Mouse (Mus musculus): ENCODE data around the gene Gucd1. TPM values are rescaled to one million over a fixed set of nuclear protein-coding genes. Genes with fewer than 3 reads are reported as not detected.

Gene Gucd1
- polyA plus RNA-seq, 1 experiment from 2014 or later, result 19.4 TPM

- no peak overlapping the region for H3K9ac ChIP-seq (replicated peaks; ENCODE audit: low read depth, low read length)
- 81% methylated on average over 6 of the region's 6 CpGs for WGBS
Measured at GRCm38 (mm10) chr10:75318206-75318605, 199.6 kb downstream of the Gucd1 start.

GRCm38 (mm10) chr10:75316908-75317761, 200.6 kb downstream of the Gucd1 start:
- H3K9ac ChIP-seq (replicated peaks; ENCODE audit: low read depth, low read length), result peak overlapping the region; percentile 21; the same call in 1 of the 2 replicates
- peak; percentile 68 for ATAC-seq (ENCODE audit: low read depth)
- WGBS, result 1% methylated on average over 77 of the region's 81 CpGs
- no peaks in the 10 kb centered on the region for H3K9me3 ChIP-seq (ENCODE audit: control insufficient read depth, low read length)
- H3K27ac ChIP-seq (ENCODE audit: low read depth, low read length), result peak overlapping the region; percentile 6; the same call in 1 of the 2 replicates
- H3K4me1 ChIP-seq (ENCODE audit: control insufficient read depth, insufficient read depth, low read length), result no peaks in the 10 kb centered on the region
- peak overlapping the region; percentile 45 for H3K4me2 ChIP-seq (ENCODE audit: low read depth, low read length)
- H3K27me3 ChIP-seq (ENCODE audit: control insufficient read depth, insufficient read depth, low read length), result peaks cover 13% of the 10 kb centered on the region; the same call in 1 of the 2 replicates
- H3K4me3 ChIP-seq (ENCODE audit: low read depth, low read length), result peak overlapping the region; percentile 27
- H3K36me3 ChIP-seq (ENCODE audit: control insufficient read depth, insufficient read depth, low read length), result peaks cover 3% of the 10 kb centered on the region; the same call in 1 of the 2 replicates

More at GRCm38 (mm10) chr10:75318206-75318605, 199.6 kb downstream of the Gucd1 start:
- H3K27ac ChIP-seq (ENCODE audit: low read depth, low read length), result no peak overlapping the region
- no peaks in the 10 kb centered on the region for H3K4me1 ChIP-seq (ENCODE audit: control insufficient read depth, insufficient read depth, low read length)
- no peaks in the 10 kb centered on the region for H3K36me3 ChIP-seq (ENCODE audit: control insufficient read depth, insufficient read depth, low read length)
- peak overlapping the region; percentile 27; the same call in 1 of the 2 replicates for H3K4me3 ChIP-seq (ENCODE audit: low read depth, low read length)
- peaks cover 13% of the 10 kb centered on the region; the same call in 1 of the 2 replicates for H3K27me3 ChIP-seq (ENCODE audit: control insufficient read depth, insufficient read depth, low read length)
- ATAC-seq (ENCODE audit: low read depth), result no peak
- 0 out of 2 replicates have a peak overlapping the region, but pooled peaks have one; percentile 2 for H3K4me2 ChIP-seq (ENCODE audit: low read depth, low read length)
- H3K9me3 ChIP-seq (ENCODE audit: control insufficient read depth, low read length), result no peaks in the 10 kb centered on the region

- H3K36me3 ChIP-seq (ENCODE audit: control insufficient read depth, insufficient read depth, low read length), result peaks cover 3% of the 10 kb centered on the region; the same call in 1 of the 2 replicates
- H3K4me1 ChIP-seq (ENCODE audit: control insufficient read depth, insufficient read depth, low read length), result no peaks in the 10 kb centered on the region
- WGBS, result 0% methylated on average over 1 of the region's 4 CpGs
- peak within 1 kb of the TSS; percentile 45 for H3K4me2 ChIP-seq (ENCODE audit: low read depth, low read length)
- peak within 1 kb of the TSS; percentile 27 for H3K4me3 ChIP-seq (ENCODE audit: low read depth, low read length)
- H3K9me3 ChIP-seq (ENCODE audit: control insufficient read depth, low read length), result no peaks in the 10 kb centered on the region
- peak within 1 kb of the TSS; percentile 21; the same call in 1 of the 2 replicates for H3K9ac ChIP-seq (replicated peaks; ENCODE audit: low read depth, low read length)
- H3K27ac ChIP-seq (ENCODE audit: low read depth, low read length), result peak within 1 kb of the TSS; percentile 6; the same call in 1 of the 2 replicates
- no peak for ATAC-seq (ENCODE audit: low read depth)
- H3K27me3 ChIP-seq (ENCODE audit: control insufficient read depth, insufficient read depth, low read length), result peaks cover 13% of the 10 kb centered on the region; the same call in 1 of the 2 replicates
Measured at GRCm38 (mm10) chr10:75316872-75316907, 201.1 kb downstream of the Gucd1 start, which contains the start of gene Adora2a. Adora2a (plus strand) TSS chr10:75316877.

- peak overlapping the region; percentile 27 for H3K4me3 ChIP-seq (ENCODE audit: low read depth, low read length)
- H3K27ac ChIP-seq (ENCODE audit: low read depth, low read length), result no peak overlapping the region
- H3K9ac ChIP-seq (replicated peaks; ENCODE audit: low read depth, low read length), result 0 out of 2 replicates have a peak overlapping the region, but pooled peaks have one; percentile 21
- ATAC-seq (ENCODE audit: low read depth), result peak; percentile 33; the same call in 1 of the 2 replicates
- H3K4me1 ChIP-seq (ENCODE audit: control insufficient read depth, insufficient read depth, low read length), result no peaks in the 10 kb centered on the region
- peak overlapping the region; percentile 45 for H3K4me2 ChIP-seq (ENCODE audit: low read depth, low read length)
- H3K9me3 ChIP-seq (ENCODE audit: control insufficient read depth, low read length), result no peaks in the 10 kb centered on the region
- 5% methylated on average over 9 of the region's 9 CpGs for WGBS
- peaks cover 13% of the 10 kb centered on the region; the same call in 1 of the 2 replicates for H3K27me3 ChIP-seq (ENCODE audit: control insufficient read depth, insufficient read depth, low read length)
- H3K36me3 ChIP-seq (ENCODE audit: control insufficient read depth, insufficient read depth, low read length), result peaks cover 3% of the 10 kb centered on the region; the same call in 1 of the 2 replicates
Measured at GRCm38 (mm10) chr10:75316472-75316871, 201.3 kb downstream of the Gucd1 start.

GRCm38 (mm10) chr10:75315756-75316155, 202.0 kb downstream of the Gucd1 start:
- H3K36me3 ChIP-seq (ENCODE audit: control insufficient read depth, insufficient read depth, low read length), result peaks cover 5% of the 10 kb centered on the region; the same call in 1 of the 2 replicates
- no peak overlapping the region for H3K4me3 ChIP-seq (ENCODE audit: low read depth, low read length)
- no peak for ATAC-seq (ENCODE audit: low read depth)
- no peaks in the 10 kb centered on the region for H3K4me1 ChIP-seq (ENCODE audit: control insufficient read depth, insufficient read depth, low read length)
- H3K27ac ChIP-seq (ENCODE audit: low read depth, low read length), result no peak overlapping the region
- no peak overlapping the region for H3K4me2 ChIP-seq (ENCODE audit: low read depth, low read length)
- H3K9me3 ChIP-seq (ENCODE audit: control insufficient read depth, low read length), result no peaks in the 10 kb centered on the region
- peaks cover 13% of the 10 kb centered on the region; the same call in 1 of the 2 replicates for H3K27me3 ChIP-seq (ENCODE audit: control insufficient read depth, insufficient read depth, low read length)
- WGBS, result 75% methylated on average over 8 of the region's 8 CpGs
- no peak overlapping the region for H3K9ac ChIP-seq (replicated peaks; ENCODE audit: low read depth, low read length)

GRCm38 (mm10) chr10:75314190-75314980, 203.4 kb downstream of the Gucd1 start:
- Histone ChIP-seq H3K36me3 (ENCODE audit: control insufficient read depth, insufficient read depth, low read length) (peaks cover 19% of the 10 kb centered on the region), H3K27ac (ENCODE audit: low read depth, low read length) (no peak overlapping the region), H3K27me3 (ENCODE audit: control insufficient read depth, insufficient read depth, low read length) (peaks cover 13% of the 10 kb centered on the region; the same call in 1 of the 2 replicates), H3K4me2 (ENCODE audit: low read depth, low read length) (no peak overlapping the region), H3K9ac (replicated peaks; ENCODE audit: low read depth, low read length) (no peak overlapping the region), H3K9me3 (ENCODE audit: control insufficient read depth, low read length) (no peaks in the 10 kb centered on the region), H3K4me3 (ENCODE audit: low read depth, low read length) (no peak overlapping the region), H3K4me1 (ENCODE audit: control insufficient read depth, insufficient read depth, low read length) (no peaks in the 10 kb centered on the region)
- no peak for ATAC-seq (ENCODE audit: low read depth)
- WGBS, result 82% methylated on average over 6 of the region's 6 CpGs

GRCm38 (mm10) chr10:75312361-75312760, 205.4 kb downstream of the Gucd1 start:
- Histone ChIP-seq H3K9ac (replicated peaks; ENCODE audit: low read depth, low read length) (no peak overlapping the region), H3K36me3 (ENCODE audit: control insufficient read depth, insufficient read depth, low read length) (peaks cover 32% of the 10 kb centered on the region), H3K4me1 (ENCODE audit: control insufficient read depth, insufficient read depth, low read length) (no peaks in the 10 kb centered on the region), H3K27me3 (ENCODE audit: control insufficient read depth, insufficient read depth, low read length) (peaks cover 5% of the 10 kb centered on the region; the same call in 1 of the 2 replicates), H3K4me3 (ENCODE audit: low read depth, low read length) (no peak overlapping the region), H3K9me3 (ENCODE audit: control insufficient read depth, low read length) (no peaks in the 10 kb centered on the region), H3K27ac (ENCODE audit: low read depth, low read length) (no peak overlapping the region), H3K4me2 (ENCODE audit: low read depth, low read length) (no peak overlapping the region)
- ATAC-seq (ENCODE audit: low read depth), result no peak
- WGBS, result 91% methylated on average over 7 of the region's 7 CpGs

GRCm38 (mm10) chr10:75307130-75307529, 210.6 kb downstream of the Gucd1 start:
- Histone ChIP-seq H3K4me2 (ENCODE audit: low read depth, low read length) (no peak overlapping the region), H3K36me3 (ENCODE audit: control insufficient read depth, insufficient read depth, low read length) (peaks cover 33% of the 10 kb centered on the region), H3K4me3 (ENCODE audit: low read depth, low read length) (no peak overlapping the region), H3K9me3 (ENCODE audit: control insufficient read depth, low read length) (no peaks in the 10 kb centered on the region), H3K4me1 (ENCODE audit: control insufficient read depth, insufficient read depth, low read length) (no peaks in the 10 kb centered on the region), H3K27ac (ENCODE audit: low read depth, low read length) (no peak overlapping the region), H3K9ac (replicated peaks; ENCODE audit: low read depth, low read length) (no peak overlapping the region), H3K27me3 (ENCODE audit: control insufficient read depth, insufficient read depth, low read length) (no peaks in the 10 kb centered on the region)
- WGBS, result 96% methylated on average over 7 of the region's 7 CpGs
- ATAC-seq (ENCODE audit: low read depth), result no peak

All from neural tube, embryonic 14.5 days (tissue).